Mouse (Mus musculus): ENCODE measurements around the gene Rpusd1. TPM values are rescaled to one million over a fixed set of nuclear protein-coding genes. Genes with fewer than 3 reads are reported as not detected.

Rpusd1 gene
- total RNA-seq, 2 experiments from 2014 or later = 2.5 to 3.1 TPM

GRCm38 (mm10) chr17:25775318-25776062 lies 48.0 kb downstream of the Rpusd1 start:
- DNase-seq = no peak
- intact Hi-C loops (cut with DNase I) = loop anchor here (2.0 kb wide), 1 partner anchor 21 kb away; the partner anchor contains the start of gene Metrn

- no peak for DNase-seq
- intact Hi-C loops (cut with DNase I) = no loop called here
Observed at GRCm38 (mm10) chr17:25777948-25778347, 50.5 kb downstream of the Rpusd1 start.

Small RNAs within 50 kb of the gene (microRNA-seq; reads per million reads assigned to microRNA genes)
- gene Gm25083 (0 reads per million in 2 experiments), gene Mir6966 (0 reads per million in 2 experiments)

Other genes starting within 250 kb of the Rpusd1 start
- gene Sstr5, start 230.4 kb upstream of the Rpusd1 start, total RNA-seq (2021) = not detected
- 1 to 10 TPM; 1.9 to 2.0 TPM for gene Sox8, start 157.0 kb upstream of the Rpusd1 start, total RNA-seq (2021)
- 10 to 100 TPM; 13.1 to 13.9 TPM for gene Lmf1, start 148.6 kb upstream of the Rpusd1 start, total RNA-seq (2021)
- not detected for gene Gng13, start 10.5 kb upstream of the Rpusd1 start, total RNA-seq (2021)
- under 1 TPM; 0.41 to 0.49 TPM for gene Chtf18, start 251 bp upstream of the Rpusd1 start, total RNA-seq (2021)
- gene Mslnl, start 8.4 kb downstream of the Rpusd1 start, total RNA-seq (2021) = not detected
- gene Msln, start 26.7 kb downstream of the Rpusd1 start, total RNA-seq (2021) = under 1 TPM in 1 of 2 experiments, not detected in 1; 0.44 TPM
- 10 to 100 TPM; 26.0 to 30.5 TPM for gene Narfl, start 46.1 kb downstream of the Rpusd1 start, total RNA-seq (2021)
- 10 to 100 TPM in 1 of 2 experiments, 1 to 10 TPM in 1; 8.7 to 10.1 TPM for gene Haghl, start 58.0 kb downstream of the Rpusd1 start, total RNA-seq (2021)
- not detected for gene Ccdc78, start 58.9 kb downstream of the Rpusd1 start, total RNA-seq (2021)
- gene Fam173a, start 65.2 kb downstream of the Rpusd1 start, total RNA-seq (2021) = 10 to 100 TPM; 34.8 to 38.9 TPM
- gene AC134908.4, start 68.0 kb downstream of the Rpusd1 start, total RNA-seq (2021) = not detected
- gene Metrn, start 69.5 kb downstream of the Rpusd1 start, total RNA-seq (2021) = 10 to 100 TPM; 48.4 to 50.8 TPM
- 1 to 10 TPM; 1.2 to 1.5 TPM for gene Fbxl16, start 81.4 kb downstream of the Rpusd1 start, total RNA-seq (2021)
- 1 to 10 TPM; 8.9 to 9.3 TPM for gene Wdr24, start 96.0 kb downstream of the Rpusd1 start, total RNA-seq (2021)
- gene Jmjd8, start 101.2 kb downstream of the Rpusd1 start, total RNA-seq (2021) = 10 to 100 TPM; 13.4 to 13.6 TPM
- 10 to 100 TPM; 85.4 to 86.0 TPM for gene Stub1, start 105.7 kb downstream of the Rpusd1 start, total RNA-seq (2021)
- gene Rhbdl1, start 109.6 kb downstream of the Rpusd1 start, total RNA-seq (2021) = 10 to 100 TPM; 23.2 to 27.7 TPM
- 10 to 100 TPM; 18.6 to 19.2 TPM for gene Gm20683, start 114.1 kb downstream of the Rpusd1 start, total RNA-seq (2021)
- 10 to 100 TPM; 63.4 to 68.4 TPM for gene Rhot2, start 117.2 kb downstream of the Rpusd1 start, total RNA-seq (2021)
- 1 to 10 TPM in 1 of 2 experiments, under 1 TPM in 1; 0.39 to 1.6 TPM for gene Wdr90, start 133.8 kb downstream of the Rpusd1 start, total RNA-seq (2021)
- 100 to 1,000 TPM in 1 of 2 experiments, 10 to 100 TPM in 1; 87.2 to 102 TPM for gene Mcrip2, start 141.1 kb downstream of the Rpusd1 start, total RNA-seq (2021)
- gene Mettl26, start 147.4 kb downstream of the Rpusd1 start, total RNA-seq (2021) = 10 to 100 TPM; 28.9 to 32.2 TPM
- gene Wfikkn1, start 153.2 kb downstream of the Rpusd1 start, total RNA-seq (2021) = under 1 TPM; 0.59 to 0.69 TPM
- gene Rab40c, start 192.1 kb downstream of the Rpusd1 start, total RNA-seq (2021) = 10 to 100 TPM in 1 of 2 experiments, 1 to 10 TPM in 1; 8.5 to 10.8 TPM
- gene Pigq, start 217.3 kb downstream of the Rpusd1 start, total RNA-seq (2021) = 10 to 100 TPM; 24.1 to 27.4 TPM
- not detected for gene Nhlrc4, start 217.3 kb downstream of the Rpusd1 start, total RNA-seq (2021)
- not detected for gene A930017K11Rik, start 224.9 kb downstream of the Rpusd1 start, total RNA-seq (2021)

Data from gastrocnemius, postnatal 36 days (tissue).